Mouse (Mus musculus) spleen, adult 2 months (tissue): ENCODE measurements around the gene Zbp1. TPM values are rescaled to one million over a fixed set of nuclear protein-coding genes. Genes with fewer than 3 reads are reported as not detected.

Source experiments
- DNase-seq, 2 experiments: peaks; one replicate each; pipeline versions ENCODE4 v3.0.0 to v3.0.0-alpha.2; 2012 to 2021; ENCODE audit warnings: low spot score in 2 of 2, low read depth in 1 of 2
- H3K27ac ChIP-seq: fragments of 200-500 bp; 2 replicates; pipeline ENCODE4 v1.5.1; 2012; ENCODE audit warnings: low read length, inconsistent platforms; ENCODE audit not compliant: insufficient read depth
- H3K27me3 ChIP-seq: fragments of 200-500 bp; 2 replicates; pipeline ENCODE4 v1.6.1; 2012; ENCODE audit warnings: mild to moderate bottlenecking, moderate library complexity, low read length, inconsistent platforms; ENCODE audit not compliant: control insufficient read depth, insufficient read depth
- H3K36me3 ChIP-seq: fragments of 200-500 bp; 2 replicates; pipeline ENCODE4 v1.6.1; 2012; ENCODE audit warnings: mild to moderate bottlenecking, low read length, inconsistent platforms; ENCODE audit not compliant: control insufficient read depth, insufficient read depth
- H3K4me1 ChIP-seq: fragments of 200-500 bp; 2 replicates; pipeline ENCODE4 v1.6.1; 2011; ENCODE audit warnings: inconsistent platforms; ENCODE audit not compliant: control insufficient read depth, insufficient read depth, insufficient read length
- H3K4me3 ChIP-seq: fragments of 200-500 bp; 2 replicates; pipeline ENCODE4 v1.5.1; 2011; ENCODE audit warnings: mild to moderate bottlenecking, inconsistent platforms; ENCODE audit not compliant: insufficient read depth, insufficient read length; ENCODE audit errors: extremely low read depth
- CTCF ChIP-seq: fragments of 200-500 bp; IDR thresholded peaks from 2 replicates; pipeline ENCODE4 v1.5.1; 2011; ENCODE audit warnings: mild to moderate bottlenecking, inconsistent platforms; ENCODE audit not compliant: insufficient read depth, insufficient read length, insufficient replicate concordance; ENCODE audit errors: extremely low read depth
- POLR2A ChIP-seq: fragments of 200-500 bp; IDR thresholded peaks from 2 replicates; pipeline ENCODE4 v1.6.1; 2011; ENCODE audit warnings: low read depth, low read length, inconsistent platforms
- WGBS: fragments of 180-500 bp; shearing (Covaris S2); methylation state at CpG from one replicate; pipeline ENCODE4 v1.1.7; 2018; 5-methylcytosine and 5-hydroxymethylcytosine counted together
- polyA plus RNA-seq: library from polyadenylated mRNA; depleted of rRNA; stranded (reverse); fragments of >200 nt; gene quantifications from 2 replicates; pipeline ENCODE4 v1.2.3, GENCODE M21; 2012

Zbp1 gene
- polyA plus RNA-seq, 1 experiment = 19.6 TPM

DNA sequence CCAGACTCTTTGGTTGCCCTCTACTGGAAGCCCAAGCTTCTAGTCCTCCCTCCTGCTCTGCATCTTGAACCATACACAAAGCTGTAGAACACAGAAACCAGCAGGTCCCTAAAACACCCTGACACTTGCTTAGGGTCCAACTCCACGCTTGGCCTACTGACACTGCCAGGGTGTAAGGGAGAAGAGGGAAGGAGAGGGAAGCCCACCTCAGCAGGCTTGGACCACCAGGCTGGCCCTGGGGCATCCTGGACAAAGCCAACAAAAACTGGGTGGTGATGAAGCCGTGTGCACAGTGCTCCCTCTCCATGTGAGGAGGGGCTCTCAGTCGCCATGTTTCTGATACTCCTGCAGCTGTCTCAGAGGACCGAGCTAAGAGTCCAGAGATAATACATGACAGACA, 38.7 kb downstream of the Zbp1 start:
- Histone ChIP-seq H3K27ac (no peak overlapping the region), H3K4me3 (no peak overlapping the region), H3K36me3 (no peaks in the 10 kb centered on the region), H3K4me1 (peaks cover 2% of the 10 kb centered on the region; the same call in 1 of the 2 replicates), H3K27me3 (peaks cover 2% of the 10 kb centered on the region; the same call in 1 of the 2 replicates)
- 88% methylated on average over 4 of the region's 4 CpGs for WGBS
- no peak for DNase-seq
- no peak for TF ChIP-seq POLR2A
- TF ChIP-seq CTCF = no peak

DNA sequence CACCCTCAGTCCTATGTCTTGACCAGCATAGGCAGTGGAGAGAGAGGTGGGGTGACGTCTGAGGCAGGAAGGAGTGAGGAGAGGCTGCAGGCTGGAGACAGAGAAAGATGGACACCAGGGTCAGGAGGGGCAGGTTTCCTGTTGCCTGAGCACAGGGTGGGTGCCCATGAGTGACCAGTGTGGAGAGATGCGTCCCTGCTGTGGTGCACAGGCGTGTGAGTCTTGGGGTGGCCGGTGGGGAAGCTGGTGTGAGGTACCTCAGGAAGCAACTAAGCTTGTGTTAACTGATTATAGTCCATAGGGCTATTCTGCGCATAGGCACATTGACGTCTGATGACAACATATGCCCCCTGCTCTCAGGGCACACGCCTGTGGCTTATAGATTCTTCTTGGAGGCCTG, 39.7 kb downstream of the Zbp1 start:
- TF ChIP-seq CTCF (no peak), POLR2A (no peak)
- Histone ChIP-seq H3K36me3 (no peaks in the 10 kb centered on the region), H3K27me3 (peaks cover 2% of the 10 kb centered on the region; the same call in 1 of the 2 replicates), H3K27ac (no peak overlapping the region), H3K4me3 (no peak overlapping the region), H3K4me1 (peaks cover 2% of the 10 kb centered on the region; the same call in 1 of the 2 replicates)
- WGBS = 84% methylated on average over 7 of the region's 7 CpGs
- no peak for DNase-seq

DNA sequence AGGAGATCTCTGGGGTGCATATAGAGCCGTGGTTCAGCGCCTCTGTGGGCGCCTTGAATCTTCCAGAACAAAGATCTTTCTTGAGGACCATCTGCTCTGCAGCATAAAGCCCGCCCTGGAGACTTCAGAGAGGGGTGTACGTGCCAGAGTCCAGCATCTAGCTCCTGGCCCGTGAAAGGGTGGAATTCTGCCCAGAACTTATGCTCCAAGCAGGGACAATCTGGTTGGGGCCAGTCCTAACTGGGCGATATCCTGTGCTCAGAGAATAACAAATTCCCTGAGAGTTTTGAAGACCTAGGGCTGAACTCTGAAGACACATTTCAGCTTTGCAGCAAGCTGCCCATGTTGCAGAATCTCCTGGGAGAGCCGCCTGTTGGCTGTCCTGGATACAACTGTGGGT, 40.8 kb downstream of the Zbp1 start:
- Histone ChIP-seq H3K36me3 (no peaks in the 10 kb centered on the region), H3K27me3 (peaks cover 2% of the 10 kb centered on the region; the same call in 1 of the 2 replicates), H3K27ac (no peak overlapping the region), H3K4me1 (peaks cover 4% of the 10 kb centered on the region; the same call in 1 of the 2 replicates), H3K4me3 (no peak overlapping the region)
- no peak for DNase-seq
- WGBS = 81% methylated on average over 8 of the region's 8 CpGs
- TF ChIP-seq POLR2A = no peak
- no peak for TF ChIP-seq CTCF

GRCm38 (mm10) chr2:173177481-173177880, 41.2 kb downstream of the Zbp1 start:
- no peak for DNase-seq
- Histone ChIP-seq H3K27me3 (peaks cover 2% of the 10 kb centered on the region; the same call in 1 of the 2 replicates), H3K36me3 (no peaks in the 10 kb centered on the region), H3K4me3 (no peak overlapping the region), H3K27ac (no peak overlapping the region), H3K4me1 (peaks cover 5% of the 10 kb centered on the region; the same call in 1 of the 2 replicates)
- TF ChIP-seq POLR2A (no peak), CTCF (no peak)
- 26% methylated on average over 5 of the region's 5 CpGs for WGBS

- Histone ChIP-seq H3K27ac (no peak overlapping the region), H3K27me3 (peaks cover 2% of the 10 kb centered on the region; the same call in 1 of the 2 replicates), H3K4me1 (peaks cover 5% of the 10 kb centered on the region; the same call in 1 of the 2 replicates), H3K36me3 (no peaks in the 10 kb centered on the region), H3K4me3 (no peak overlapping the region)
- 86% methylated on average over 5 of the region's 5 CpGs for WGBS
- peak in 1 of 2 experiments; percentile 0 for DNase-seq
- TF ChIP-seq POLR2A (no peak), CTCF (no peak)
Measured at GRCm38 (mm10) chr2:173175703-173176102, 43.0 kb downstream of the Zbp1 start.

GRCm38 (mm10) chr2:173174569-173174968, 44.2 kb downstream of the Zbp1 start:
- Histone ChIP-seq H3K27me3 (peaks cover 2% of the 10 kb centered on the region; the same call in 1 of the 2 replicates), H3K36me3 (no peaks in the 10 kb centered on the region), H3K4me1 (peaks cover 5% of the 10 kb centered on the region; the same call in 1 of the 2 replicates), H3K4me3 (no peak overlapping the region), H3K27ac (no peak overlapping the region)
- peak in 1 of 2 experiments; percentile 0 for DNase-seq
- 47% methylated on average over 1 of the region's 1 CpGs for WGBS
- no peak for TF ChIP-seq POLR2A
- TF ChIP-seq CTCF = no peak

DNA sequence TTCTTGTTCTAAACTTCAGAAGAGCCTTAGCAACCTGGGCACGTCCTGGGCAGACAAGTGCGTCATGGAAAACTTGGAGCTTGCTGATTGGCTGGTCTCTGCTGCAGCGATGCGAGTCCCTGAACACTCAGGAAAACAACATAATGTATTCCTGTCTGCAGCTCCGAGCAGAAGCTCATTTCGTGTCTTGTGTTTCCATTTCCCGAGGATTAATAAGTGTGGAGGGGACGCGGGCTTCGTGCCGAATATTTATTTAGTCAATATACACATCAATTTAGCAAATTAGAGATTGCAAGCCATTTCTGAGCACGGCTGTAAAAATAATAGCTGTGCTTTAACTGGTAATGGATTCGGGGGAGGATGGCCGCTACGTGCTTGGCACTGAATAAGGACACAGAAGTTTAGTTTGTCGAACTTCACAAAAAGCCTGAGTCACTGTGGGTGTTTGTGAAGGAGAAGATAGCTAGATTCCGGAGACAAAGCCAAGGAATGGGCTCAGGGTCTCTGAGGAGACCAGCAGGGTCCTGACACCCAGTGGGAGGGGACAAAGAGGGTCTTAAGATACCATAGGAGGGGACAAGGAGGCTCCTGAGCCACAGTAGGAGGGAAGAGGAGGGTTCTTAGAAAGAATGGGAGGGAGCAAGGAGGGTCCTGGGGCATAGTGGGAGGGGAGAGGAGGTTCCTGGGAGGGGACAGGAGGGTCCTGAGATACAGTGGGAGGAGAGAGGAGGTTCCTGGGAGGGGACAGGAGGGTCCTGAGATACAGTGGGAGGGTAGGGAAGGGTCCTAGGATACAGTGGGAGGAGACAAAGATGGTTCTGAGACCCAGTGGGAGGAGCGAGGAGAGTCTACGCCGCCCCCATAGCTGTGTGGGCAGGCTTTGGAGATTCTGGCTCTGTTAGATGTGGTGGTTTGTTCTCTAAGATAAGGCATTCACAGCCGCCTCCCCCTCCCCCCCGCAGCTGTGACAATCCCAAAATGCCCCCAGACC, 44.9 kb downstream of the Zbp1 start:
- peak in 1 of 2 experiments; percentile 2 for DNase-seq
- H3K4me3 ChIP-seq = no peak overlapping the region

More for the DNA sequence above, 44.9 kb downstream of the Zbp1 start:
- peaks cover 5% of the 10 kb centered on the region; the same call in 1 of the 2 replicates for H3K4me1 ChIP-seq
- H3K27ac ChIP-seq = no peak overlapping the region
- WGBS = 37% methylated on average over 22 of the region's 22 CpGs
- H3K27me3 ChIP-seq = peaks cover 2% of the 10 kb centered on the region; the same call in 1 of the 2 replicates
- no peaks in the 10 kb centered on the region for H3K36me3 ChIP-seq
- TF ChIP-seq CTCF = no peak
- no peak for TF ChIP-seq POLR2A
